Mouse (Mus musculus) small intestine, adult 2 months (tissue): ENCODE measurements around the gene Smarca1.

Source experiments
- CTCF ChIP-seq: fragments of 200-500 bp; IDR thresholded peaks from 2 replicates; pipeline ENCODE4 v1.5.1; 2012; ENCODE audit warnings: low read depth, mild to moderate bottlenecking, control low read depth, inconsistent platforms, low read length, moderate library complexity, mixed read lengths; ENCODE audit not compliant: insufficient replicate concordance, insufficient read length; ENCODE audit errors: extremely low read depth
- POLR2A ChIP-seq: fragments of 200-500 bp; IDR thresholded peaks from 2 replicates; pipeline ENCODE4 v1.6.1; 2012; ENCODE audit warnings: low read depth, mild to moderate bottlenecking, control low read depth, inconsistent platforms, low read length, moderate library complexity

DNA sequence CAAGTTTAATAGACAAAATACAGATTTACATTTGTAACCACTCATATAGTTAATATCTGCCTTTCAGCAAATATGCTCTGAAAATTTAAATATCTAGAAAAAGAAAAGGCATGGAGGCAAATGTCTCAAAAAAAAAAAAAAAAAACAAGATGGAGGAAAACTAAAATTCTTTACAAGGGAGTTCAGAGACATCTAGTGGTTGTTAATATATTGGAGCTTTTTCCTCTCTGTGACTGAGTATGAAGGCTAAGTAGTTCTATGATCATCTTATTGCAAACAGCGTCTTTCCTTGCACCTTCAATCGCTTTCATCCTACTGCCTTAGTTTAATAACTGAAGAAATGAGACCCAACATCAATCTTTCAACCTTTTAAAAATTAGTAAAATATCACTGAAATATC, 72.2 kb downstream of the Smarca1 start:
- no peak for TF ChIP-seq CTCF
- no peak for TF ChIP-seq POLR2A
